Mouse (Mus musculus): Measurements from ENCODE around the gene Thpo.

- no peak for TF ChIP-seq CTCF (IDR thresholded peaks at IDR 0.05; ENCODE audit: borderline replicate concordance, insufficient read depth, low read depth, low read length)
- peak; percentile 30; the same call in 1 of the 2 replicates for TF ChIP-seq POLR2A (IDR thresholded peaks at IDR 0.05; ENCODE audit: borderline replicate concordance, insufficient read depth, low read length)
These were observed 39.5 kb downstream of the Thpo start for GRCm38 (mm10) chr16:20694781-20695180.
